Mouse (Mus musculus) liver, embryonic 14.5 days (tissue): ENCODE data around the gene Pcdh19.

Experiments used
- CTCF ChIP-seq: IDR thresholded peaks from 2 replicates; pipeline ENCODE4 v1.5.1; 2016; ENCODE audit warnings: antibody characterized with exemption, low read depth, control low read depth
- EP300 ChIP-seq: IDR thresholded peaks from 2 replicates; pipeline ENCODE4 v1.6.1; 2016; ENCODE audit warnings: antibody characterized with exemption, low read depth

- no peak for TF ChIP-seq CTCF
- TF ChIP-seq EP300 = no peak
Observed at GRCm38 (mm10) chrX:133692392-133692790, 3.6 kb upstream of the Pcdh19 start.
